Mouse (Mus musculus) thymus, adult 2 months (tissue): ENCODE data around the gene Sept9. TPM values are rescaled to one million over a fixed set of nuclear protein-coding genes. Genes with fewer than 3 reads are reported as not detected.

ENCODE experiments used
- DNase-seq: peaks from one replicate; pipeline ENCODE4 v3.0.0; 2021
- H3K27ac ChIP-seq: fragments of 200-500 bp; 2 replicates; pipeline ENCODE4 v1.5.1; 2012; ENCODE audit warnings: low read length, control low read depth; ENCODE audit not compliant: control insufficient read depth, insufficient read depth
- H3K27me3 ChIP-seq: fragments of 200-500 bp; 2 replicates; pipeline ENCODE4 v1.6.1; 2012; ENCODE audit warnings: mild to moderate bottlenecking, low read length, moderate library complexity, mixed read lengths; ENCODE audit not compliant: control insufficient read depth, insufficient read depth
- H3K36me3 ChIP-seq: fragments of 200-500 bp; 2 replicates; pipeline ENCODE4 v1.6.1; 2012; ENCODE audit warnings: mild to moderate bottlenecking, low read length, moderate library complexity; ENCODE audit not compliant: control insufficient read depth, insufficient read depth
- H3K4me1 ChIP-seq: fragments of 200-500 bp; replicated peaks from 2 replicates; pipeline ENCODE4 v1.6.1; 2012; ENCODE audit warnings: low read length; ENCODE audit not compliant: control insufficient read depth, insufficient read depth
- H3K4me3 ChIP-seq: fragments of 200-500 bp; 2 replicates; pipeline ENCODE4 v1.5.1; 2012; ENCODE audit warnings: mild to moderate bottlenecking, low read length, control low read depth, moderate library complexity; ENCODE audit not compliant: control insufficient read depth, insufficient read depth
- CTCF ChIP-seq: fragments of 200-500 bp; IDR thresholded peaks from 2 replicates; pipeline ENCODE4 v1.5.1; 2012; ENCODE audit warnings: mild to moderate bottlenecking, control low read depth, low read length, moderate library complexity, borderline replicate concordance; ENCODE audit not compliant: control insufficient read depth, poor library complexity, insufficient read depth; ENCODE audit errors: extremely low read depth
- POLR2A ChIP-seq: fragments of 200-500 bp; IDR thresholded peaks from 2 replicates; pipeline ENCODE4 v1.6.1; 2012; ENCODE audit warnings: mild to moderate bottlenecking, low read length, control low read depth, moderate library complexity; ENCODE audit not compliant: control insufficient read depth, poor library complexity, insufficient read depth; ENCODE audit errors: extremely low read depth
- WGBS: fragments of 180-500 bp; shearing (Covaris S2); methylation state at CpG from one replicate; pipeline ENCODE4 v1.1.7; 2018; 5-methylcytosine and 5-hydroxymethylcytosine counted together
- polyA plus RNA-seq: library from polyadenylated mRNA; depleted of rRNA; stranded (reverse); fragments of >200 nt; gene quantifications from 2 replicates; pipeline ENCODE4 v1.2.3, GENCODE M21; 2012

The Sept9 gene
- polyA plus RNA-seq, 1 experiment, result 113 TPM

DNA sequence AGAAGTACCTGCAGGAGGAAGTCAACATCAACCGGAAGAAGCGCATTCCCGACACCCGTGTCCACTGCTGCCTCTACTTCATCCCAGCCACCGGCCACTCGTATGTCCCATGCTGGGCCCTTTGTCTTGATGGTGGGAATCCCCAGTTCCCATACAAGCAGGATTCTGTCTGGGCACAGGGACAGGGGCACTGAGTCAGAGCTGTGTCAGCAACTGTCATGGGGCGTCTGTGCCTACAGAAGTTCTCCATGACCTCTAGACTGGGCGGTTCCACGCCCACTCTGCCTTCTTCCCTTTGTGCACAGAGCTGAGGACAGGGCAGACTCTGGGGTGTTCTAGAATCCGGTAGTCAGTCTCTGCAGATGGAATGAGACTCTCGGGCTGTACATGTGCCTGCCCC is 153.7 kb downstream of the Sept9 start:
- 93% methylated on average over 11 of the region's 11 CpGs for WGBS
- no peak for TF ChIP-seq POLR2A
- no peak for TF ChIP-seq CTCF
- Histone ChIP-seq H3K27ac (no peak overlapping the region), H3K27me3 (no peaks in the 10 kb centered on the region), H3K36me3 (peaks cover 66% of the 10 kb centered on the region), H3K4me3 (no peak overlapping the region), H3K4me1 (peaks cover 29% of the 10 kb centered on the region)
- no peak for DNase-seq

DNA sequence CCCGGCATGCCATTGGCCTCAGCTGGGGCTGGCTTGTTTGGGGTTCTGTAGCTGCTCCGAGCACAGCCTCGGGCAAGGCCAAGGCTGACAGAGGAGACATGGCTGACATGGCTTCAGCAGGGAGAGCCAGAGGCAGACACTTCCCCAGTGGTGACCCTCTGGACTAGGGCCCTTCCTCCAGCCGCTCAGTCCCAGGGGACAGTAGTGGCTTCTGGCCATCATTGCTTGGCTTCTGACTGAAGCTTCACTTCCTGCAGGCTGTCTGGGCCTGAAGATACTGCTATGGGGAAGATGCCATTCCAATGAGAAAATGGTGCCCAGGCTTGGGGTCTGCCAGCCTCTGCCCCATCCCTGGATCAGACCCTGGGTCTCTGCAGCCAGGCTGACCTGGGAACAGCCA is 154.6 kb downstream of the Sept9 start:
- no peak for TF ChIP-seq POLR2A
- TF ChIP-seq CTCF, result no peak
- no peaks in the 10 kb centered on the region for H3K27me3 ChIP-seq
- peaks cover 72% of the 10 kb centered on the region for H3K36me3 ChIP-seq
- WGBS, result 97% methylated on average over 4 of the region's 4 CpGs
- peaks cover 19% of the 10 kb centered on the region for H3K4me1 ChIP-seq
- no peak for DNase-seq
- no peak overlapping the region for H3K4me3 ChIP-seq
- no peak overlapping the region for H3K27ac ChIP-seq

DNA sequence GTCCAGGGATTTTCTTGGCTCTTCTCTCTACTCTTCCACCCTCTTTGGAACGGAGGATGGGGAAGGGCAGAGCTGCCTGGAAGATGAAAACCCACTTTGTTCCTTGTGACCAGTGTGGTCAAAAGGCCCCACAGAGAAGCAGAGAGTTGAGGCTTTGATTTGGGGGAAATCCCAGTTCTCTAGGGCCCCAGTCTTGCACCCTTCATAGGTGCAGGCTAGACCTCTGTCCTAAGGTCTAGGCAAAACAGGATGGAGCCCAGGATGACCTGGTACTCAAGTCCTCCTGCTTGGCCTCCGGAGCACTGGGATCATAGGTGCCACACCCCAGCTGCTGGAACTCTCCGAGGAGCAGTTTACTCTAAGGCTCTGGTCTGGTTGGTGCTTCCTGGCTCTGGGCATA is 157.5 kb downstream of the Sept9 start:
- TF ChIP-seq CTCF (no peak), POLR2A (no peak)
- Histone ChIP-seq H3K27me3 (no peaks in the 10 kb centered on the region), H3K4me1 (no peaks in the 10 kb centered on the region; the same call in 1 of the 2 replicates), H3K27ac (peak overlapping the region; percentile 12; the same call in 1 of the 2 replicates), H3K36me3 (peaks cover 94% of the 10 kb centered on the region), H3K4me3 (no peak overlapping the region)
- 89% methylated on average over 3 of the region's 3 CpGs for WGBS
- DNase-seq, result no peak

DNA sequence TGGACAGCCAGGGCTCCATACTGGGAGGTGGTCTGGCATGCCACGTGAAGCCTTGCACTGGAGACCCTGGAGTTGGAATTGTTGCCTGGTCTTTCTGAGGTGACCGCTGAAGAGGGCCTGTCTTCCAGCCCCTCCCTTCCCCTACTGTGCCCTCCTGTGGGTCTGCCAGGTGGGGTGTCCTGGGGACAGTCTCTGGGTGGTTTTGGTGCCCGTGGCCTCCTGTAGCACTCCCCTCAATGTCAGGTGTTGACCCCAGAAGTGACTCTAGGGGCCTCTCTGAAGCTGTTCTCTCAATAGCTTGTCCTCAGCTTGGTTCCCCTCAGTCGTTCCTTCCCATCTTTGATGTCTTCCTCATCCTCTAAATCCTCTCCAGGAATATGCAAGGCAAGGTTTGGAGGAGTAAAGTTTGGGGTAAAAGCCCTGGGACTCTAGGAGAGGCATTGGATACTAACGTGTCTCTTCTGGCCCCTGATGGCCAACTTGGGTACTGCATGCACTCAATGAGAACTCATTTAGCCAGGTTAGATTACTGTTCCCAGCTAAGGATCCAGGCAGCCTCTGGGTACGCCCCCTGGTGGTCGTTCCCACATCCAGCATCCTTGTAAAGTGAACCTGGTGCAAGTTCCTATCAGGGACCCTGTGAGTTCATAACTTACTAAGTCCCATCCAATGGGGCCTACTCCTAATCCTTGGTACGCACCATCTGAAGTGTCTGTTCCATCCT is 158.6 kb downstream of the Sept9 start:
- TF ChIP-seq CTCF (peak; percentile 74; the same call in 1 of the 2 replicates), POLR2A (no peak)
- no peak overlapping the region for H3K4me3 ChIP-seq
- H3K27ac ChIP-seq, result no peak overlapping the region
- H3K27me3 ChIP-seq, result no peaks in the 10 kb centered on the region
- no peaks in the 10 kb centered on the region; the same call in 1 of the 2 replicates for H3K4me1 ChIP-seq
- DNase-seq, result peak; percentile 96
- peaks cover 92% of the 10 kb centered on the region for H3K36me3 ChIP-seq
- 48% methylated on average over 8 of the region's 8 CpGs for WGBS

DNA sequence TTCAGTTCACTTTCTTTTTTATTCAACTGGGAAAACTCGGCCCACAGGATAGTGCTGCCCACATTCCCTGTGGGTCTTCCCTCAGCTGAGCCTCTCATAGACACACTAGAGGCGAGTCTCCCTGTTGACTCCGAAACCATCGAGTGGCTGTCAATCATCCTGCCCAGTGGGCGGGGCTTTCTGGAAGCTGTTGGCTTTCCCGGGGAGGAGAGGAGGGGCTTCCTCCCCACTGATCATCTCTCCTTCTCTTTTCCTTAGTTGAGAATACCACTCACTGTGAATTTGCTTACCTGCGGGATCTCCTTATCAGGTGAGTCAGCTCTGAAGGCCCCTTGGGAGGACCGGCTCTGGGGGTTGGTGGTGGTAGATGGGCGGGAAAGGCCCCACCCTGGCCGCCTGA is 159.7 kb downstream of the Sept9 start:
- H3K27ac ChIP-seq, result no peak overlapping the region
- TF ChIP-seq CTCF (no peak), POLR2A (no peak)
- no peak overlapping the region for H3K4me3 ChIP-seq
- DNase-seq, result no peak
- 91% methylated on average over 10 of the region's 10 CpGs for WGBS
- no peaks in the 10 kb centered on the region for H3K27me3 ChIP-seq
- peaks cover 82% of the 10 kb centered on the region for H3K36me3 ChIP-seq
- no peaks in the 10 kb centered on the region; the same call in 1 of the 2 replicates for H3K4me1 ChIP-seq

DNA sequence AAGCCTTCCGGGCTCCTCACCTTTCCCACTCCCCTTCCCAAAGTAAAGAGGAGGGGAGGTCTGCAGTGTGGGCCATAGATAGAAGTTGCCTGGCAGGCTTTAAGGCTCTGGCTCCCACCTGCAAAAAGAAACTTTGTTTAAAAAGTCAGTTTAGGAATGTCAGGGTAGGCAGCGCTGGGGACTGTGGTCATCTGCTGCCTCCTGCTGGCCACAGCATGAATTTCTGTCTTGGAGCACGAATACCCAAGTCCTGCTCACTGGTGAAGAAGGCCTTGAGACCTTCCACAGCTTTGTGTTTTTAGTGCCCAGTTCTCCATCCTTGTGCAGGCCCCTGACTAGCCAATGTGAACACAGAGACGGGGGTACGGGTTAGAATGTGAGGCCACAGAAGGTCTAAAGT is 160.4 kb downstream of the Sept9 start:
- H3K36me3 ChIP-seq, result peaks cover 75% of the 10 kb centered on the region
- H3K4me1 ChIP-seq, result no peaks in the 10 kb centered on the region; the same call in 1 of the 2 replicates
- 83% methylated on average over 5 of the region's 5 CpGs for WGBS
- H3K27ac ChIP-seq, result no peak overlapping the region
- H3K4me3 ChIP-seq, result no peak overlapping the region
- peak; percentile 77 for DNase-seq
- no peak for TF ChIP-seq POLR2A
- peak; percentile 82; the same call in 1 of the 2 replicates for TF ChIP-seq CTCF
- H3K27me3 ChIP-seq, result no peaks in the 10 kb centered on the region
